Mouse (Mus musculus) heart, adult 2 months (tissue): ENCODE measurements around the gene Hnrnpm. TPM values are rescaled to one million over a fixed set of nuclear protein-coding genes. Genes with fewer than 3 reads are reported as not detected.

Source experiments
- DNase-seq, 2 experiments: peaks; one replicate each; pipeline ENCODE4 v3.0.0; 2021
- H3K27ac ChIP-seq: fragments of 200-600 bp; 2 replicates; pipeline ENCODE4 v1.8.1; 2022
- H3K27me3 ChIP-seq: fragments of 200-500 bp; 2 replicates; pipeline ENCODE4 v1.6.1; 2012; ENCODE audit warnings: mild to moderate bottlenecking, low read length, inconsistent platforms, mixed read lengths; ENCODE audit not compliant: control insufficient read depth, insufficient read depth
- H3K36me3 ChIP-seq: fragments of 200-500 bp; 2 replicates; pipeline ENCODE4 v1.6.1; 2012; ENCODE audit warnings: low read length, inconsistent platforms; ENCODE audit not compliant: control insufficient read depth, insufficient read depth
- H3K4me1 ChIP-seq: fragments of 200-500 bp; 2 replicates; pipeline ENCODE4 v1.6.1; 2011; ENCODE audit warnings: low read length; ENCODE audit not compliant: control insufficient read depth, insufficient read depth
- H3K4me3 ChIP-seq: fragments of 200-600 bp; 2 replicates; pipeline ENCODE4 v1.8.1; 2022
- H3K79me2 ChIP-seq: fragments of 200-500 bp; replicated peaks from 2 replicates; pipeline ENCODE4 v1.6.1; 2012; ENCODE audit warnings: mild to moderate bottlenecking, inconsistent platforms, low read length, moderate library complexity, mixed read lengths; ENCODE audit not compliant: control insufficient read depth, insufficient read depth
- H3K9ac ChIP-seq: fragments of 200-500 bp; 2 replicates; pipeline ENCODE4 v1.6.1; 2012; ENCODE audit warnings: low read depth, mild to moderate bottlenecking, control low read depth, inconsistent platforms, low read length, mixed read lengths
- CTCF ChIP-seq: fragments of 200-600 bp; IDR thresholded peaks from 2 replicates; pipeline ENCODE4 v1.8.1; 2022; ENCODE audit warnings: antibody characterized with exemption, mild to moderate bottlenecking, moderate library complexity
- EP300 ChIP-seq: fragments of 200-500 bp; IDR thresholded peaks from 2 replicates; pipeline ENCODE4 v1.6.1; 2011; ENCODE audit warnings: low read depth, low read length, control low read depth; ENCODE audit not compliant: insufficient read depth
- POLR2A ChIP-seq: fragments of 200-500 bp; IDR thresholded peaks from 2 replicates; pipeline ENCODE4 v1.6.1; 2011; ENCODE audit warnings: mild to moderate bottlenecking, low read depth, low read length, control low read depth; ENCODE audit not compliant: insufficient read depth
- WGBS: fragments of 180-500 bp; shearing (Covaris S2); methylation state at CpG from one replicate; pipeline ENCODE4 v1.1.7; 2018; 5-methylcytosine and 5-hydroxymethylcytosine counted together
- intact Hi-C: fragments of 180-260 bp; cut with DNase I; formaldehyde crosslinking; loops from one replicate; pipeline ENCODE4 v1.15.1; 2025
- polyA plus RNA-seq: library from polyadenylated mRNA; depleted of rRNA; stranded (reverse); fragments of >200 nt; gene quantifications from 2 replicates; pipeline ENCODE4 v1.2.3, GENCODE M21; 2012
- total RNA-seq, 2 experiments: library from RNA; stranded (reverse); gene quantifications; 2 replicates each; pipeline ENCODE4 v1.2.3; 2021

Gene Hnrnpm
- total and polyA plus RNA-seq, 3 experiments = 36.2 to 89.9 (median 87.9) TPM

DNA sequence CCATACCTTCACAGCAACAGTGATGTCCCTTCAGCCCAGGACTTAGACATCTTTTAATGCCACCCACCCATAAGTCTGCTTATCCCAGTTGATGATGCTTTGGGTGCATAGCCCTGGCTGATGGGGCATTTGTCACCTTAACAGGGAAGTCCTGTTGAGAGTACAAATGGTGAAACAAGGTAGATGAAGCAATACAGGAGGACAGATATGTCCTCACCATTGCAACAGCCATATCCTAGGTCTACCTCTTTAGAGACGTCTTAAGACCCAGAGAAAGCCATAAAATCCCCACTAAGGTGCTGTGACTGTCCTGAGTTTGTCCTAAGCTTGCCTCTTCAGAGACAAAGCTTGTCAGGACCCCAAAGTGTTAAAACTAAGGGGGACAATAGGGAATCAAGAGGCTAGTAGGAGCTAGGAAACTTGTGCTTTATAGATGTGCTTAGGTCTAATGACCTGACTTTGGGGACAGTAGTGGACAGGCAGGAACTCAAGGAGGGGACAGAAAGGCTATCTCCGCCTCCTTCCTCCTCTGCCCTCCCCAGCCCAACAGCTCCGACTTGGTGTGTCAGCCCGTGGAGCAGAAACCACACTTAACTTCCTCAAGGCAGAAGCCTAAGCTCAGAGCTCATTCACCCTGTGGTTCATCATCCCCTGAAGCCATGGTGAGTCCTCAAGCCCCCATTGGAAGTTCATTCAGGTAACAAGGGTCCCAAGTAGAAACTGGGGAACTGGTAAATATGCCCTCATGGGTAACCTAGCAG, 49.0 kb downstream of the Hnrnpm start, which contains the start of gene Pram1:
Gene Pram1 (plus strand): TSS at position 541 of the 761 bp plus-strand sequence.
- Histone ChIP-seq H3K27me3 (no peaks in the 10 kb centered on the region), H3K36me3 (no peaks in the 10 kb centered on the region), H3K27ac (no peak within 1 kb of the TSS), H3K4me1 (no peaks in the 10 kb centered on the region; the same call in 1 of the 2 replicates), H3K4me3 (no peak within 1 kb of the TSS), H3K9ac (no peak within 1 kb of the TSS), H3K79me2 (no peaks in the 10 kb centered on the region)
- peak; percentile 8 to 15 for DNase-seq
- TF ChIP-seq POLR2A = no peak
- TF ChIP-seq CTCF = no peak
- TF ChIP-seq EP300 = no peak
- intact Hi-C loops = no loop called here
- WGBS = 50% methylated on average over 4 of the region's 4 CpGs

GRCm38 (mm10) chr17:33637038-33637437, 49.6 kb downstream of the Hnrnpm start:
- Histone ChIP-seq H3K27me3 (no peaks in the 10 kb centered on the region), H3K36me3 (no peaks in the 10 kb centered on the region), H3K27ac (no peak overlapping the region), H3K4me1 (no peaks in the 10 kb centered on the region; the same call in 1 of the 2 replicates), H3K79me2 (no peaks in the 10 kb centered on the region), H3K4me3 (no peak overlapping the region), H3K9ac (no peak overlapping the region)
- no peak for TF ChIP-seq CTCF
- TF ChIP-seq POLR2A = no peak
- no peak for TF ChIP-seq EP300
- intact Hi-C loops = no loop called here
- 49% methylated on average over 2 of the region's 2 CpGs for WGBS
- peak in 1 of 2 experiments; percentile 5 for DNase-seq

GRCm38 (mm10) chr17:33631796-33632195, 54.9 kb downstream of the Hnrnpm start:
- TF ChIP-seq EP300 (no peak), CTCF (no peak), POLR2A (no peak)
- Histone ChIP-seq H3K27ac (no peak overlapping the region), H3K9ac (no peak overlapping the region), H3K4me1 (peaks cover 4% of the 10 kb centered on the region), H3K4me3 (no peak overlapping the region), H3K79me2 (no peaks in the 10 kb centered on the region), H3K27me3 (no peaks in the 10 kb centered on the region), H3K36me3 (no peaks in the 10 kb centered on the region)
- intact Hi-C loops = no loop called here
- peak in 1 of 2 experiments; percentile 10 for DNase-seq
- WGBS = 67% methylated on average over 5 of the region's 5 CpGs

GRCm38 (mm10) chr17:33631236-33631635, 55.4 kb downstream of the Hnrnpm start:
- no peaks in the 10 kb centered on the region for H3K36me3 ChIP-seq
- H3K9ac ChIP-seq = no peak overlapping the region
- WGBS = 93% methylated on average over 9 of the region's 9 CpGs
- no peak overlapping the region for H3K4me3 ChIP-seq
- intact Hi-C loops = no loop called here
- H3K79me2 ChIP-seq = no peaks in the 10 kb centered on the region
- no peaks in the 10 kb centered on the region for H3K27me3 ChIP-seq
- no peak overlapping the region for H3K27ac ChIP-seq
- peaks cover 4% of the 10 kb centered on the region for H3K4me1 ChIP-seq
- TF ChIP-seq CTCF (no peak), EP300 (no peak), POLR2A (no peak)
- peak; percentile 3 to 16 for DNase-seq

- no peak for TF ChIP-seq CTCF
- intact Hi-C loops = no loop called here
- Histone ChIP-seq H3K79me2 (no peaks in the 10 kb centered on the region), H3K4me3 (no peak overlapping the region), H3K9ac (no peak overlapping the region), H3K4me1 (peaks cover 4% of the 10 kb centered on the region), H3K27me3 (no peaks in the 10 kb centered on the region), H3K27ac (no peak overlapping the region), H3K36me3 (no peaks in the 10 kb centered on the region)
- 77% methylated on average over 13 of the region's 13 CpGs for WGBS
- peak in 1 of 2 experiments; percentile 14 for DNase-seq
Observed at GRCm38 (mm10) chr17:33630171-33630895, 56.3 kb downstream of the Hnrnpm start.

DNA sequence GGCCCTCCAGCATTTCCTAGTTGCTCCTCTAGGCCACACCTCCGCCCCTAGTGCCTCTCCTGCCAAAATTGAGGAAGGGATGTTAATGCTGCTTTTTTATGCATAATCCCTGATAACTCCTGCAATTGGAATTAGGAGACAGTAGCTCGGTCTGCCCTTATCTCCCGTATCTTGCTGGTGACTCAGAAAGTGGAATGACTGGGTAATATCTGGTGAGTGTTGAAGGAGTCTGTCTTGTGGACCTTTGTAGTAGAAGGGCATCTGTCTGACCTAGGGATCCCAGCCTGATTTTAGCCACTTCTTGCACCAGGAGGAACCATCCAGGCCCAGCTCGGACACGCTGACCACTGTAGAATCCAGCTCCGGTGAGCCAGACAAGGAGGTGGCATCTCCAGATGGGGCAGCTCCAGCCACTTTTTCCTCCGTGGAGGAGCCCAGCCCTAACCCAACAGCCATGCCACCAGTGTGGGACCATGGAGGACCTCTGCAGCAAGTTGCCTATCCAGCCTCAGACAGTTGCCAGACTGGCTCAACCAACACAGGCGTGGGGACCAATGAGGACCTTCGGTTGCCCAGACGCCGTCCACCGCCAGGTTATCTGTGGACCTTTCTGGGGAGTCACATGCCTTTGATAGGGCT, 57.1 kb downstream of the Hnrnpm start:
- Histone ChIP-seq H3K79me2 (no peaks in the 10 kb centered on the region), H3K4me3 (peak overlapping the region; percentile 94), H3K27me3 (no peaks in the 10 kb centered on the region), H3K36me3 (no peaks in the 10 kb centered on the region), H3K27ac (peak overlapping the region; percentile 98), H3K4me1 (peaks cover 4% of the 10 kb centered on the region), H3K9ac (peak overlapping the region; percentile 50)
- WGBS = 43% methylated on average over 12 of the region's 12 CpGs
- peak in 1 of 2 experiments; percentile 33 for DNase-seq
- intact Hi-C loops = no loop called here
- TF ChIP-seq POLR2A (no peak), EP300 (no peak), CTCF (no peak)
